Mouse (Mus musculus): ENCODE data around the gene Gm20708.
"Not testable (repeated sequence)": the region's sequence is repeated elsewhere in the genome, so short reads cannot be mapped to it uniquely, and the experiment has no call there.

The Gm20708 gene

DNA sequence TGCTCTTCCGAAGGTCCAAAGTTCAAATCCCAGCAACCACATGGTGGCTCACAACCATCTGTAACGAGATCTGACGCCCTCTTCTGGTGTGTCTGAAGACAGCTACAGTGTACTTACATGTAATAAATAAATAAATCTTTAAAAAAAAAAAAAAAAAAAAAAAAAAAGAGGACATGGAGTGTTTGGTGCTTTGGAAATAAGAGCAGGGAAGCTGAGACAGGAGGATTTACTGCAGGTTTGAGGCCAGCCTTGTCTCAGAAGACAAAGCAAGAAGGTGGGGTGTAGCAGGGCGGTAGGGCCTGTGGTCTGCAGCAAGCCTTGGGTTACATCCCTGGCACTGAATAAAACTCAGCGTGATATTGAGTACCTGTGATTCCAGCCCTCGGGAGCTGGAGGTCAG, 24.0 kb downstream of the Gm20708 start:
- DNase-seq (ENCODE audit: low spot score): not testable (repeated sequence)

DNA sequence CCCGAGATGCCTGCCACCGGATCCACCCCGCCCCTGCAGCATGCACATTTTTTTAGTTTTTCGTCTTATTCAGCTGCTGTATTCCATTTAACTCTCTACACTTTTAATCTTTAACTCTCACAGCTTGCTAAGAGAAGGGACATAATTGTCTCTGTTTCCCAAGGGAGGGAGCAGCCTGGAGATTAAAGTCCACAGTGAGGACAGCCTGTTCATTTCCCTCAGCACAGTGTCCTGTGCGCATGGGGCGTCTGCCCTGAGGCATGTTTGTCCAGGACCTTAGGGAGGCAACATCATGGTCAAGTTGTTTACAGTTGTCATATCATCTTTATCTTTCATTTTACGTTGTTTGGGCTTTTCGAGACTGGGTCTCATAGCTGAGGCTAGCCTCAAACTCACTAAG, 24.6 kb downstream of the Gm20708 start:
- peak; percentile 76 for DNase-seq (ENCODE audit: low spot score)

GRCm38 (mm10) chr11:117836306-117836705, 26.8 kb downstream of the Gm20708 start:
- DNase-seq (ENCODE audit: low spot score): no peak

DNA sequence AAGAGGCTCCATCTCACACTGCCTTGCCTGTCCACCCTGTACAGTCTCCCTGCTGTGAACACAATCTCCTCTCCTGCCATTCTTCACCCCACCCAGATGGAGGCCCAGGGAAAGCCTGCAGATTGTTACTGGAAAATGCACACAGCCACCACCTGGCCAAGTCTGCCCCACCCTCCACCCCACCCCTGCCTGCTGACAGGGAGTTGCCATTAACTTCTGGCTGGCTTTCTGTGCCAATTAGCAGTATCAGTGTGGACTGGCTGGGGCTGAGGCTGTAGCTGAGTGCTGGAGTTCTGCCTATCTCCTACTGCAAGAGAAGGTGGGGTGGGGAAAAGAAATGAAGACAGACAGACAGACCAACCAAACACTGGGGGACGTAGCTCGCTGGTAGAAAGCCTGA, 29.1 kb downstream of the Gm20708 start:
- DNase-seq (ENCODE audit: low spot score): no peak

- no peak for DNase-seq (ENCODE audit: low spot score)
Observed at GRCm38 (mm10) chr11:117839021-117839420, 29.6 kb downstream of the Gm20708 start.

DNA sequence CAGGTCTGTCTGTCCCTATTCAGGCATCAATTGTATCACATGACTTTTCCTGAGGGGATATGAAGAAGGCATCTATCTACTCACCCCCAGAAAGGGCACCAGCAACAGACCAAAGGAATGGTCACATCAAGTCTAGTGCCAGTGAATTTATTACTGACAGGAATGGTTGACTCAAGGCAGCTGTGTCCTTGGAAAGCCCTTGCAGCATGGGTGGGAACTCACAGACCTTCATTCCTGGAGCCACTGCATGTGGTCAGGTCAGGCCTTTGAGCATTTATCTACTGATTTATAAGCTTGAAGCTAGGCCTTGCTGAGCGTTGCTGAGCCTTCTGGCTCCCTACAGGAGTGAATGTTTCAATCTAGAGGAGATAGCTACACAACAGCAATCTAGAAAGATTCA, 31.4 kb downstream of the Gm20708 start:
- DNase-seq (ENCODE audit: low spot score): no peak

DNA sequence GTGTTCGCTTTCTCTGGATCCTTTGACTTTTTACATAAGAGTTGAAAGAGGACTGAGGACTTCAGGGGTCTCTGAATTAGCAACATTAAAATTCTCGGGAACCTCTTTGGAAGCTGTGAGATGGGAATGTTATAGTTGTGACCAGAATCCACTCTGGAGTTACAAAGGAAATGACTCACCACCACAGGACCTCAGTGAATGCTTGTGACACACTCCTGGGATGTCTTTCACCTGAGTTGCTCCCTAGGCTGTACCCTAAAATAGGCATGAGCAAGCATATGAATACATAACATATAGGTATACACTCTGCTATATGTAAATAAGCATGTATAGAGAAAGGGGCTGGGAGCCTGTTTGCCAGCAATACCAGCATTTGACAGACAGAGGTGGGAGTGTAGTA, 34.0 kb downstream of the Gm20708 start:
- DNase-seq (ENCODE audit: low spot score): no peak

- DNase-seq (ENCODE audit: low spot score): peak; percentile 82
Observed at GRCm38 (mm10) chr11:117844997-117845396, 35.5 kb downstream of the Gm20708 start.

- no peak for DNase-seq (ENCODE audit: low spot score)
Observed at GRCm38 (mm10) chr11:117845651-117846050, 36.2 kb downstream of the Gm20708 start.

- DNase-seq (ENCODE audit: low spot score): no peak
Observed at GRCm38 (mm10) chr11:117846640-117847039, 37.2 kb downstream of the Gm20708 start.

GRCm38 (mm10) chr11:117847593-117848215, 38.2 kb downstream of the Gm20708 start:
- no peak for DNase-seq (ENCODE audit: low spot score)

- DNase-seq (ENCODE audit: low spot score): no peak
Observed at GRCm38 (mm10) chr11:117848271-117848984, 39.0 kb downstream of the Gm20708 start.

- DNase-seq (ENCODE audit: low spot score): peak; percentile 97
Observed at GRCm38 (mm10) chr11:117848985-117849671, 39.7 kb downstream of the Gm20708 start, which contains the start of gene Birc5. Gene Birc5, plus strand, starts transcription at chr11:117849251.

GRCm38 (mm10) chr11:117852875-117853274, 43.4 kb downstream of the Gm20708 start:
- no peak for DNase-seq (ENCODE audit: low spot score)

- DNase-seq (ENCODE audit: low spot score): no peak
Observed at GRCm38 (mm10) chr11:117854241-117854640, 44.8 kb downstream of the Gm20708 start.

DNA sequence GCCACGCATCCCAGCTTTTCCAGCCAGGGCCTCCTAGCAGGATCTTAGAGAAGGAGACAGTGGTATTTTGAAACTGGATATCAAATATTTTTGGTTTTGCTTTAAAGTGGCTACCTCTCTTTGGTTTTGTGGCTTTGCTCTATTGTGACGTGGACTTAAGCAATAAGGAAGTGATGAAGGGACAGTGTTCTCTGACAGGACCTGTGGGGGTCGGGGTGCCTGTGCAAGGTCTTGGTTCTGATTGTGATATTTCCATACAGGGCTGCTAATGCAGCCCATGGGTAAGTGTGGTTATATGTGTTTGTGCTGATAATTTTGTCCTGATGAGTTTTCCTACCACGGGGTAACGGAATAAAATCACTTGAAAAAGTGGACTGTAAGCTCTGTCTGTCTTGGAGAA, 45.9 kb downstream of the Gm20708 start:
- DNase-seq (ENCODE audit: low spot score): no peak

GRCm38 (mm10) chr11:117855975-117856374, 46.5 kb downstream of the Gm20708 start:
- no peak for DNase-seq (ENCODE audit: low spot score)

- DNase-seq (ENCODE audit: low spot score): no peak
Observed at GRCm38 (mm10) chr11:117857462-117857861, 48.0 kb downstream of the Gm20708 start.

DNA sequence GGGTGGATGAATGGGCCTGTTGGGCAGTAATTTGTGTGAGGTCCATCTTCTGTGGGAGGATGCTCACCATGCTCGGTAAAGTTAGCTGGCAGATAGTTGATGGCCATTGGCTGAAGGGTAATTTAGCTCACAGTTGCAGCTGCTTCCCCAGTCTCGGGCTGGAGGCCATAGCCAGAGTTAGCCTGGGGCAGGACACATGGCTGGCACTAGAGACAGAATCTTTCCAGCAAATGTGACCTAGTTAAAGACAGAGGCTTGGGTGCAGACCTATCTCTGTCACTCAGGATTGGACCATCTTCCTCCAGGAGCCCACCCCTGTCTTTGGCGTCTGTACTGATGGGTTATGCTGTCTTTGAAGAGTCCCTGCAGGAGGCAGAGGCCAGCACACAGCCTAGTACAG, 48.9 kb downstream of the Gm20708 start:
- no peak for DNase-seq (ENCODE audit: low spot score)

DNA sequence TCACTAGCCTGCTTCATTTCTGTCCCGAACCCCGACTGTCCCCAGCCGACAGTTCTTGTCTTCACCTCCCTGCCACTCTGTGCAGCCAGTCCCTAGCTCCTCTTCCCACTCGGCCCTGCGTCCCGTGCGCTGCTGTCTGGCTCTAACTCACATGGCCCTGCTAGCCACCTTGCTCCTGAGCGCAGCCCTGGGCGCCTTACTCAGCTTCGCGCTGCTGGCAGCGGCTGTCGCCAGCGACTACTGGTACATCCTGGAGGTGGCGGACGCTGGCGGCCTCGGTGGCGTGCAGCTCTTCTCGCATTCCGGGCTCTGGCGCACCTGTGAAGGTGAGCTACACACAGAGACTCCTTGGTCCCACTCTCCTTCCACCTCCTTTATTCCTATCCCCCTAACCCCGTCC, 51.1 kb downstream of the Gm20708 start, which contains the start of gene Tmem235:
Gene Tmem235, plus strand, starts transcription at position 152 of the 400 bp plus-strand sequence.
- DNase-seq (ENCODE audit: low spot score): no peak

GRCm38 (mm10) chr11:117863174-117863856, 53.8 kb downstream of the Gm20708 start:
- peak; percentile 50 for DNase-seq (ENCODE audit: low spot score)

DNA sequence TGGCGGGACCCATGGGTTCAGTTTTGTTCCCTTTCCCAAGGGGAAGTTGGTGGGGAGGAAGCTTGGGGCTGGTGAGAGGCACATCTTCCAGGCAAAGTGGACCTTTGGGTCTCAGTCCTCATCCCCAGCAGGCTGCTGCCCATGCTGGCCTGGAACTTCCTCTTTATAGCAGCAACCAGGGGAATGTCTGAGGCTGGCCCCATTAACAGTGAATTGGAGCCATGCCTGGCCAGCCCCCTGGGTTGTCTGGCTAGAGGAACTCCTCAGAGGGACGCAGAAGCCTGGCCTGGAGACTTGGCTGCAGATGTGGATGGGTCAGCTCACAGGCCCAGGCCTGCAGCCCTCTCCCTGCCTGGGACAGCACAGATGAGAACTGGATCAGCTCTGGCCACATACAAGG, 55.3 kb downstream of the Gm20708 start:
- DNase-seq (ENCODE audit: low spot score): no peak
